Mouse (Mus musculus) megakaryocyte, embryonic 14.5 days (primary cell): ENCODE data around the gene Hist1h2af.

Source experiments
- FLI1 ChIP-seq: IDR thresholded peaks from 2 replicates; pipeline ENCODE4 v1.6.1; 2012; ENCODE audit warnings: low read length, inconsistent platforms, mixed read lengths
- GATA1 ChIP-seq: IDR thresholded peaks from 3 replicates; pipeline ENCODE4 v1.6.1; 2012; ENCODE audit warnings: mixed read lengths, low read length, inconsistent platforms, borderline replicate concordance

DNA sequence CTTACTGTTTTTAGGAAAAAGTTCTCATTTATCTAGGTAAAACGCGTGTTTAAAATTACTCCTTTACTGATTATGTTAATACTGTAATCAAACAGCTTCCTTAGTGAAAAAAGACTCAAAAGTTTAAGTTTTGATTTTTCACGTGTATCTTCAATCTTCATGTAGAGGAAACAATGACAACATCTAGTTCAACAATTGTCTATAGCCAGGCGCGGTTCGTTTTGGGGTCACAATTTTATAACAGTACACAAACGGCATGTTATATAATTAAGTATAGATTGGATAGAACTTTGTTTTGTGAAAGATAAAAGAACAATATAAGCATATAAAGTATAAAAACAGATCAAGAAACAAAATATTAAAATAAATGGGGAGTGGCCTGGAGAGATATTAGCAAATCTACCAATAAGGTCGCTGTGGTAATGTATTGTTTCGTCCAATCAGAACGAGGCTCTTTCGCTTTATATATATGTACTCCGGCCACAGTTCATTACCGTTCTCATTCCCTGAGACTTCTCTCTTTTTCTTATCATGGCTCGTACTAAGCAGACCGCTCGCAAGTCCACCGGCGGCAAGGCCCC is 41.7 kb downstream of the Hist1h2af start, which contains the start of gene Hist1h3d:
- TF ChIP-seq GATA1 (no peak), FLI1 (no peak)
